Mouse (Mus musculus) embryonic facial prominence, embryonic 13.5 days (tissue): ENCODE data around the gene Mettl7a2. TPM values are rescaled to one million over a fixed set of nuclear protein-coding genes. Genes with fewer than 3 reads are reported as not detected.
"Not testable (repeated sequence)": the region's sequence is repeated elsewhere in the genome, so short reads cannot be mapped to it uniquely, and the experiment has no call there.

Experiments used
- ATAC-seq: fragments of 200-750 bp; cut with Nextera tagmentation; 2 replicates; pipeline ENCODE4 v1.8.0; 2017; ENCODE audit warnings: low read depth; ENCODE audit not compliant: insufficient number of reproducible peaks, insufficient read depth, low FRiP score, low TSS enrichment
- H3K27ac ChIP-seq: fragments of 300-500 bp; sonication (generic); 2 replicates; pipeline ENCODE4 v1.5.1; 2015; ENCODE audit warnings: moderate library complexity, mild to moderate bottlenecking, inconsistent platforms
- H3K27me3 ChIP-seq: fragments of 300-500 bp; sonication (generic); 2 replicates; pipeline ENCODE4 v1.6.1; 2015; ENCODE audit warnings: mild to moderate bottlenecking, inconsistent platforms
- H3K36me3 ChIP-seq: fragments of 300-500 bp; sonication (generic); 2 replicates; pipeline ENCODE4 v1.6.1; 2015; ENCODE audit warnings: mild to moderate bottlenecking, inconsistent platforms
- H3K4me1 ChIP-seq: fragments of 300-500 bp; sonication (generic); 2 replicates; pipeline ENCODE4 v1.6.1; 2015; ENCODE audit warnings: inconsistent platforms
- H3K4me2 ChIP-seq: fragments of 300-500 bp; sonication (generic); 2 replicates; pipeline ENCODE4 v1.6.1; 2015; ENCODE audit warnings: moderate library complexity, mild to moderate bottlenecking, inconsistent platforms
- H3K4me3 ChIP-seq: fragments of 300-500 bp; sonication (generic); 2 replicates; pipeline ENCODE4 v1.5.1; 2015; ENCODE audit warnings: mild to moderate bottlenecking, inconsistent platforms
- H3K9ac ChIP-seq: fragments of 300-500 bp; sonication (generic); 2 replicates; pipeline ENCODE4 v1.6.1; 2015; ENCODE audit warnings: mild to moderate bottlenecking, inconsistent platforms
- H3K9me3 ChIP-seq: fragments of 300-500 bp; sonication (generic); 2 replicates; pipeline ENCODE4 v1.6.1; 2016; ENCODE audit warnings: inconsistent platforms
- WGBS: fragments of 180-500 bp; shearing (Covaris S2); methylation state at CpG from one replicate; pipeline ENCODE4 v1.1.7; 2015; ENCODE audit warnings: mixed read lengths; 5-methylcytosine and 5-hydroxymethylcytosine counted together
- polyA plus RNA-seq: library from polyadenylated mRNA; unstranded; fragments of >200 nt; fragmentation: Nextera tagmentation; extraction: Ambion mirVana; gene quantifications from 2 replicates; pipeline ENCODE4 v1.2.1, GENCODE M21; 2015

Mettl7a2 gene
- polyA plus RNA-seq: not detected in 2 replicates

DNA sequence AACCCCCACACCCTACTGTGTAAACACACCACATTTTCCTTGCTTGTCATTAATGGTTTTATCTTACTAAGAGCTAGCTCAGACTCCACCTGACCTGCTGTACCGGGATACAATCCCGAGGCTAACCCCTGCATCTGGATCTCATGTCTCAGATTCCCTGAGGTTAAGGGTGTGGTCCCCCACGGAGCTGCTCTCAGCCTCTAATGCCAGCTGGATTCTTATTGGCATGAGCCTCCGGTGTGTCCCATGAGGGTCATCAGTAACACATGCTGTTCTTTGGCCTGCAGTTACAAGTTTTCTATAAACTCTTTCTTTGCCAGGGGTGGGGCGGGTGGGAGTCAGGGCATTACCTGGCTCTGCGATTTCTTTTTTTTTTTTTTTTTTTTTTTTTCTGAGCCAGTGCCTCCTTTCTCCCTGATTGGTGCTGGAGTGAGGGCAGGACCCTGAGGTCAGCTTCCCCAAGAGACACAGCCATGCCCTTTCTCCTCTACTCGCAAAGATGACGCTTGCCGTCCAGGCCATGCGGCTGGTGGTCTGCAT, at the start of gene Mettl7a2, which contains the start of gene Methig1:
Gene Mettl7a2, plus strand, starts transcription at position 490 of the 540 bp plus-strand sequence.
Gene Methig1, plus strand, starts transcription at position 439 of the 540 bp plus-strand sequence.
- no peaks in the 10 kb centered on the region for H3K36me3 ChIP-seq
- H3K4me3 ChIP-seq: no peak within 1 kb of the TSS
- no peak within 1 kb of the TSS for H3K9ac ChIP-seq
- no peak within 1 kb of the TSS for H3K4me2 ChIP-seq
- H3K27me3 ChIP-seq: no peaks in the 10 kb centered on the region
- ATAC-seq: no peak
- no peaks in the 10 kb centered on the region for H3K9me3 ChIP-seq
- peaks cover 5% of the 10 kb centered on the region for H3K4me1 ChIP-seq
- H3K27ac ChIP-seq: no peak within 1 kb of the TSS
- WGBS: 60% methylated on average over 10 of the region's 10 CpGs

DNA sequence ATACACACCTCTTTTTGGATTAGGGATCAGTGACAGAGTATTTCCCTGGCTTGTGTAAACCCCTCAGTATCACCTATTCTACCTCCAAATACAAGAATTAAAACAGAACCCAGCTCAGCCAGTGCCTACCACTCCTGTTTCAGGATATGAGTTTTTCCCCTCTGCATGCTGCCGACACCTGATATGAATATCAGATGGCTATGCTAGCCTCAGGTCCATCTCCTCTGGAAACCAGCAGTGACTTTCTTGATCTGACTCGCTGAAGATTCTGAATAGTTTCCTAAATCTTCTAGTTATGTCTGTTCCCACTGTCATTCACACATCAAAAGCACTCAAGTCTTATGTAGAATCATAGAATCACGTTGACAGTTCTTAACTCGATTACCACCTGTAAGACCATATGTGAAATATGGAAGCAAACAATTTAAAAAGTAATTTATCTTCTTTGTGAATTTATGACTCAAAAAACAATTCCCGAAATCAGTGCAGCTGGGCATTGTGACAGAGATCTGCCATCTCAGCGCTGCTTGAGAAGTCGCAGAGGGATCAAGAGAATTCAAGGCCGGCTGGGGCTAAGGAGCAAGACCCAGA, 49.5 kb upstream of the Mettl7a2 start:
- peak overlapping the region; percentile 75 for H3K9ac ChIP-seq
- H3K27me3 ChIP-seq: no peaks in the 10 kb centered on the region
- WGBS: 49% methylated on average over 8 of the region's 8 CpGs
- peak overlapping the region; percentile 78 for H3K27ac ChIP-seq
- no peaks in the 10 kb centered on the region for H3K9me3 ChIP-seq
- no peak for ATAC-seq
- peak overlapping the region; percentile 56 for H3K4me3 ChIP-seq
- no peaks in the 10 kb centered on the region for H3K36me3 ChIP-seq
- peak overlapping the region; percentile 82 for H3K4me2 ChIP-seq
- peaks cover 8% of the 10 kb centered on the region; the same call in 1 of the 2 replicates for H3K4me1 ChIP-seq

DNA sequence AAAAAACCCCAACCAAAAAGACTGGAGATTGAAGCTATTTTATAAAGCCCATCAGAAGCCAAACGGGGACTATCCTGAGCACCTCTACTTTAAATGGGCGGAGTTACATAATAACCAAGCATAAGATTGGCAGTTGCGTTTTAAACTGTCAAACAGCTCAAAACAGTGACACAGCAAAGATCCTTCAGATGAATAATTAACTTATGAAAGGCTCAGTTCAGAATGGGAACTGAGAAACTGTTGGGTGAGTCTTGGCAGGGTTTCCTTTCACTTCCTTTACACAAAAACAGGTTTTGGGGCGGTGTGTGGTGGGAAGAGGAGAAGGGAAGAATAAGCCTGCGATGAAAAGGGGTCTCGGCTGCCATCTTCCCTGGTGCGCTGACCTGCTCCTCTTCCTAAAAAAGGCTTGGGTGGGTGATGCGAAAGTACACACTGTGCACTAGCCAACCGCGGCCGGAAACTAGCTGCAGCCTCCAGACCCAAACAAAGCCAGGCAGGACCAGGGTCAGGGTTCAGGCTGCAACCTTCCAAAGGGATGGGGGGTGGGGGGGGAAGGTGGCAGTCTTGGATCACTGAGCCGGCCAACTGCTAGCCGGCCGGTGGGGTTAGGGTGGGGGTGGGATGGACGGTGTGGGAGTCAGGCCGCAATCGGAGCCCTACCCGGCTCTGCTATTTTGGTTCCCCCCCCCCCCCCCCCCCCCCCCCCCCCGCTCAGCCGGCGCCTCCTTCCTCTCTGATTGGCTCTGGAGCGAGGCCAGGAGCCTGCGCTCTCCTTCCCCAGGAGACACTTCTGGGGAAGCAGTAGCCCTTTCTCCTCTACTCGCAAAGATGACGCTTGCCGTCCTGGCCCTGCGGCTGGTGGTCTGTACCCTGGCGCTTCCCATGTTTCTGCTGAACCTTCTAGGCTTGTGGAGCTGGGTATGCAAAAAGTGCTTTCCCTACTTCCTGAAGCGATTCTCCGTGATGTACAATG, 48.7 kb upstream of the Mettl7a2 start, which contains the start of gene Mettl7a1:
Gene Mettl7a1, plus strand, starts transcription at position 122 of the 973 bp plus-strand sequence.
- H3K4me2 ChIP-seq: peak within 1 kb of the TSS; percentile 82
- H3K9me3 ChIP-seq: no peaks in the 10 kb centered on the region
- H3K27ac ChIP-seq: peak within 1 kb of the TSS; percentile 78
- ATAC-seq: peak; percentile 60; the same call in 1 of the 2 replicates
- peak within 1 kb of the TSS; percentile 75 for H3K9ac ChIP-seq
- H3K4me1 ChIP-seq: peaks cover 8% of the 10 kb centered on the region; the same call in 1 of the 2 replicates
- H3K36me3 ChIP-seq: no peaks in the 10 kb centered on the region
- H3K27me3 ChIP-seq: no peaks in the 10 kb centered on the region
- peak within 1 kb of the TSS; percentile 56 for H3K4me3 ChIP-seq
- 4% methylated on average over 22 of the region's 30 CpGs for WGBS

DNA sequence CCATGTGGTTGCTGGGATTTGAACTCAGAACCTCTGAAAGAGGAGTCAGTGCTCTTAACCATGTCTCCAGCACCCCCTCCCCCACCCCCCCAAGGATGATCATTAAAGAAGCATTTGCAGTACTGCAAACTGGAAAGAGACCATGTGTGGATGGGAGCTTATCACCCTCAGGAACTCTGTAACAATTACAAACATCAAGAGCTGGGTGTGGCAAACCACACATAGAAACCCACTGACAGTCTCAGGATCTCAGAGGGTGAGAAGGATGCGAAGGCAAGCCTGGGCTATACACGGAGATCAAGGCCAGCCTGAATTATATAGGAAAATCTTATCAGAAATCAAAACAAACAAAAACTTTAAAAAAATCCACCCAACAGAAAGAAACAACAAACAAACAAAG, 46.8 kb upstream of the Mettl7a2 start:
- Histone ChIP-seq H3K4me3 (no peak overlapping the region), H3K9me3 (no peaks in the 10 kb centered on the region), H3K27me3 (no peaks in the 10 kb centered on the region), H3K36me3 (no peaks in the 10 kb centered on the region), H3K4me2 (no peak overlapping the region), H3K27ac (no peak overlapping the region), H3K4me1 (peaks cover 8% of the 10 kb centered on the region; the same call in 1 of the 2 replicates), H3K9ac (no peak overlapping the region)
- no peak for ATAC-seq
- WGBS: 68% methylated on average over 2 of the region's 2 CpGs

DNA sequence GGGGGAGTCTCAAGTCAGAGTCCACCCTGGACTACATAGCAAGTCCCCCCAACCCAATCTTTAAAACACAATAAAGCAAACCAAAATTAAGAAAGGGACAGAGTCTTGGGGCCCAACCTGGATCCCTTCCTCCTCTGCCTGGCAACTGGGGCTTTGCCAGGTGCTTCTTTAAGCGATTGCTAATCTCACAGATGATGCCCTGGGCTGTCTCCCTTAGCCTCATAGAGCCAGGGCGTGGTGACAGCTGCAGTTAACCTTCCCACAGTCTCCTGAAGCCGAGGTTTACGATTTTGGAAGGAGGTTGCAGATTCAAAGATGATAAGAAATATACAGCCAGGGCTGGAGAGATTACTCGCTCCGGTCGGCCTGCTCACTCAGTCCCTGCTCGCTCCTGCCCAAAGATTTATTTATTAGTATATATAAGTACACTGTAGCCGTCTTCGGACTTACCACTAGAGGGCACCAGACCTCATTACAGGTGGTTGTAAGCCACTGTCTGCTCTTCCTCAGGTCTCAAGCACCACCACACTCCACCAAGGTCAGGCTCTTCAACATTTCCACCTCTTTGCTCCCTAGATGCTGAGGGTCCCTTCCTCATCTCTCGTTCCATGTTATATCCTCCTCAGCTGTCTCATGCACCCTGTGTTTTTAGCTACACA, 45.4 kb upstream of the Mettl7a2 start:
- not testable (repeated sequence) for H3K4me1 ChIP-seq, H3K36me3 ChIP-seq, H3K27ac ChIP-seq, H3K9me3 ChIP-seq, H3K4me2 ChIP-seq, H3K4me3 ChIP-seq, ATAC-seq, H3K27me3 ChIP-seq, H3K9ac ChIP-seq
- 47% methylated on average over 11 of the region's 11 CpGs for WGBS

DNA sequence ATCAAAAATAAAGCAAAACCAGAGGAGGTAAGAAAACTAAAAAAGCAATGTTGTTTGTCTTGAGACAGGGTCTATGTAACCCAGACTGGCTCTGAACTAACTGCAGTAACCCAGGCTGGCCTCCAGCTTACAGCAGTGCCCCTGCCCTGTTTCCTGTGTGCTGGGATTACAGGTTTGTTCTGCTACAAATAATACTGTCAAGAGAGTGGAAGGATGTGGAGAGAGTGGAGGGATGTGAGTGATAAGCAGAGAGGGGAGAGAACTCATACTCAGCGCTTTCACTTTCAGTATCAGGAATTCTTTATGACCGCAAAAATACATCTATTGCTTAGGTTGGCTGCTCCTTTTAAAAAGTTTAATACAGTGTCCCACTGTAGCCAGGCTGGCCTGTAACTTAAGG, 40.7 kb upstream of the Mettl7a2 start:
- no peak overlapping the region for H3K4me2 ChIP-seq
- 89% methylated on average over 2 of the region's 2 CpGs for WGBS
- no peaks in the 10 kb centered on the region for H3K4me1 ChIP-seq
- no peak for ATAC-seq
- H3K4me3 ChIP-seq: no peak overlapping the region
- 0 out of 2 replicates have a peak, but pooled peaks cover 8% of the 10 kb centered on the region for H3K36me3 ChIP-seq
- H3K27ac ChIP-seq: no peak overlapping the region
- H3K27me3 ChIP-seq: no peaks in the 10 kb centered on the region
- no peaks in the 10 kb centered on the region for H3K9me3 ChIP-seq
- H3K9ac ChIP-seq: no peak overlapping the region

DNA sequence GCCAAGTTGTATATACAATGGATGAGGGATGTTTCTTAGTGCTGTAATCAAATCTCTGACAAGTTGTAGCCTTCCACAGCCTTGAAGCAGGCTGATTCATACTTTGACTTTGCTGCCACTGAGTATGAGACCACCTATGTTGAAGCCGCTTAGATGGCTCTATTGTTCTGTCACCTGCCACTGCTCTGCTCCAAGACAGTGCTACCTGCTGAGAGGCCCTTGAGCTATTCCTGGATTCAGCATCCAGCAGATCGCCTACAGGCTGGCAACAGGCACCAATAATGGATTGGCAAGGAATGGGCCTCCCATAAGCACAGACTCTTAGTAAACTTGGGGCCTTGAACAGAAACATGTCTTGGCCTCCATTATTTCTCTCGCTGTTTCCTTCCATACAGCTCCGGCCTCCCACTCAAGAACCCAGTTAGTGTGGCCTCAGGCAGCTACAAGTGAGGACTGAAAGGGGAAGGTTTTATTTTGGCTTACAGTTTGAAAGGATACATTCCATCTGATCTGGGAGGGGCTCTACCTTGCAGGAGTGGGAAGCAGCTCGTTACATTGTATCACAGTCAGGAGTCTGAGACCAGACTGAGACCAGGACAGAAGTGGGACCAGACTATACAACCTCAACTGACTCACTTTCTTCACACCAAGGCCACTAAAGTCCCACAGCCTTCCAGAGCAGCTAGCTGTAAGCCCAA, 38.4 kb upstream of the Mettl7a2 start:
- Histone ChIP-seq H3K4me1 (no peaks in the 10 kb centered on the region), H3K9ac (no peak overlapping the region), H3K9me3 (no peaks in the 10 kb centered on the region), H3K27ac (no peak overlapping the region), H3K4me2 (no peak overlapping the region), H3K36me3 (0 out of 2 replicates have a peak, but pooled peaks cover 8% of the 10 kb centered on the region), H3K27me3 (no peaks in the 10 kb centered on the region), H3K4me3 (no peak overlapping the region)
- WGBS: 94% methylated on average over 5 of the region's 5 CpGs
- no peak for ATAC-seq

DNA sequence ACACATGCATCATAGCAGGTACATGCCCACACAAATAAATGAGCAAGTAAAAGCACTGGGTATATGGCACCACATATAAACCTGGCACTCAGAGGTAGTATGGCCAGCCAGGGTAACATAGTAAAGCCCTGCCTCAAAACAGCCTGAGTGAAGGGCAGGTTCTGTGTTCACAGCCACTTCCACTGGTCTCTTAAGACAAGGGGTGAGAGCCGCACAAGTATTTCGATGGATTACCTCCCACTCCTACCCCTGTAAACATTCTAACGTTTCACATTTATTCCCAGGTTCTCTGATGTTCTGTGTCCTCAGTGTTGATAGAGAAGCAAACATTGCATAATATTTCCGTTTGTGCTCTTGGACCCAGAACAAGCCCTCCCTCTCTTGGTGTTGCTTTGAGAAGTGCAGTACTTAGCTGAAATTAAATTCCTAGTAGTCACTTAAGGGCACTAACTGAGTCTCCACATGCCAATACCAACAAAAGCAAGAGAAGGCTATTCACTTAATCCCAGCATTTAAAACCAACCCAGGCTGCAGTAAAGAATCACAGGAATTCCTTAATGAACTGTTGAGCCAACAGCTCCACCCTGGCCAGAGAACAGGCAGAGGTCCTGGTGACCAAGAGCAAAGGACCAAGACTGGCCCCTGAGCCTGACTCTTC, 34.9 kb upstream of the Mettl7a2 start:
- not testable (repeated sequence) for H3K27me3 ChIP-seq, H3K27ac ChIP-seq, H3K36me3 ChIP-seq, H3K9me3 ChIP-seq, H3K4me3 ChIP-seq, H3K4me1 ChIP-seq, H3K9ac ChIP-seq, H3K4me2 ChIP-seq, ATAC-seq
- WGBS: 65% methylated on average over 4 of the region's 4 CpGs

DNA sequence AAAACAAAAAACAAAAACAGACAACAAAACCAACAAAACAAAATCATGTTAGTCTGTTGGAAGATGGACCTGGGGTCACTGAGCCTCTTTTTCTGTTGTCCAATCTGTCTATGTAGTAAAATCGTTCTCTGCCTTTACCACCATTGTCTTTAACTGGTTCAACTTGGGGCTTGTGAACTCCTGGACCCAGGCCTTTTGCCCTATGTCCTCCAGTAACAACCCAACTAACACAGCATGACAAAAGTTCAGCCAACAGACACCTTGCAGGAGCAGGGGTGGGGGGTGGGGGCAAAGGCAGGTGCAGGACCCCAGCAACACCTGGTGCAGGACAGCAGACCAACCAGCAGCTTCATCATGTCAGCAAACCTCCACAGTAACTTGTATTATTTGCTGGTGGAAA, 33.1 kb upstream of the Mettl7a2 start:
- Histone ChIP-seq H3K9ac (no peak overlapping the region), H3K9me3 (no peaks in the 10 kb centered on the region), H3K4me2 (no peak overlapping the region), H3K36me3 (0 out of 2 replicates have a peak, but pooled peaks cover 1% of the 10 kb centered on the region), H3K4me1 (peaks cover 12% of the 10 kb centered on the region; the same call in 1 of the 2 replicates), H3K27me3 (no peaks in the 10 kb centered on the region), H3K4me3 (no peak overlapping the region), H3K27ac (no peak overlapping the region)
- WGBS: 94% methylated on average over 1 of the region's 1 CpGs
- no peak for ATAC-seq

DNA sequence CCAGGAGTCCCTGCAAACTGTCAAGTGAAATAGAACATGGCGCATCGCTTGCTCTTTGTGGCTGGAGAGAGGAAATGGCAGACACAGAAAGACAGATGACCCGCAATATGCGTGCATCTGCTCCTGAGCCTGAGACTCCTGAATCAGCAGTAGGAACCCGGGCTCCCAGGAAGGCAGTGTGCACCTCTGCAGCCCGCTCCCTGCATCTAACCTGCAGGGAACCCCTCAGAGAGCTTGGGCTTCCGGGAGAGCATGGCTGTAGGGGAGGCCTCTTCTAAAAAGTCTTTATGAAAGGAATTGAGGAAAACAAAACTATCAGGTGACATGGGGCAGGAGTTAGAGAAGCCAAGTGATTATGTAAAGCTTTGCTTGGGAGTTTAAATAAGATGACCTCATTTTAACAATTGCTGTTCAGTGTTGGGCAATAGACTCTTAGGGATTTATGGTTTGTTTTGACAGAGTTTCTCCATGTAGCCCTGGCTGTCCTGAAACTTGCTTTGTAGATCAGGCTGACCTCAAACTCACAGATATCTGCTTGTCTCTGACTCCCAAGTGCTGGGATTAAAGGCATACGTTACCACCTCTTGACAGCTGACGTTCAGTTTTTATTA, 32.6 kb upstream of the Mettl7a2 start:
- peaks cover 15% of the 10 kb centered on the region; the same call in 1 of the 2 replicates for H3K4me1 ChIP-seq
- WGBS: 70% methylated on average over 9 of the region's 9 CpGs
- no peaks in the 10 kb centered on the region for H3K9me3 ChIP-seq
- no peaks in the 10 kb centered on the region for H3K27me3 ChIP-seq
- H3K36me3 ChIP-seq: no peaks in the 10 kb centered on the region
- H3K9ac ChIP-seq: no peak overlapping the region
- ATAC-seq: no peak
- no peak overlapping the region for H3K4me2 ChIP-seq
- H3K4me3 ChIP-seq: no peak overlapping the region
- no peak overlapping the region for H3K27ac ChIP-seq
